Mouse (Mus musculus): ENCODE measurements at regions not wholly inside any gene's neighbourhood (a gene's known extent, or its start where the extent isn't known, plus 50 kb on each side); places are given as distances from the start of the nearest gene placed in this dataset.

DNA sequence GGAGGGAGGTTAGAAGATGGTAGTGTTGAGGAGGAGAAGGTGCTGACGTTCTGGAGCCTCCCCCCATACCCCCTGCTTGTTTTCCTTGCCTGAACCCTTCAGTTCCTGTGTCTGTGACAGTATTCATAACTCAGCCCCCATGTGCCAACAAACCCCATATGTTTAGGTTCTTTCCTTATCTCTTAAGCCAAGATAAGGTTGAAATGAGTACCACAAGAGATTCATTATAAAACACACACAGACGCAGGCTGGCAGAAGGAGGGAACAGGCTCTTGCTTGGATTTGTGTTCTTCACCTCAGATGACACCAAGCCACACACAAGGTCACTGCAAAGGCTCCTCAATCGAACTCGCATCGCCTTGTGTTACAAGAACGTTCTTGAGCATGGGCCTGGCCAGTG lies 162.9 kb upstream of the Arid2 start:
- DNase-seq (ENCODE audit: low spot score in 2 of 2): no peak

DNA sequence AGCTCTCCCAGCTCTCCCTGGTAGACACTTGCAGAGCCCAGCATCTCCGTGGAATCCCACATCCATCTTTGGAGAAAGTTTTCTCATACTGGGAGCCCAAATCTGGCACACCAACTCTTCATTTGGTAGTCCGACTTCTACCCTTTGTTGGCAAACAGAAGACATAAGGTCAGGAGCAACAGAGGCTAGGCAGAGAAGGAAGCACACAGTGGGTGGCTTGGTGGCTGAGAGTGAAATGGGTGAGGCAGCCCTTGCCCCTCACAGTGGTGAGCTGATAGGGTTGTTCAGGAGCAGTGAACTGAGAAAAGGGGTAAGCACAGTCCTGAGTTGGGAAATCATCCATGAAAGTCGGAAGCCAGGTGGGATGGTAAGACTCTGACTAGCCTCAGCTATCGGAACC lies 157.6 kb upstream of the Arid2 start:
- no peak for DNase-seq (ENCODE audit: low spot score in 2 of 2)

DNA sequence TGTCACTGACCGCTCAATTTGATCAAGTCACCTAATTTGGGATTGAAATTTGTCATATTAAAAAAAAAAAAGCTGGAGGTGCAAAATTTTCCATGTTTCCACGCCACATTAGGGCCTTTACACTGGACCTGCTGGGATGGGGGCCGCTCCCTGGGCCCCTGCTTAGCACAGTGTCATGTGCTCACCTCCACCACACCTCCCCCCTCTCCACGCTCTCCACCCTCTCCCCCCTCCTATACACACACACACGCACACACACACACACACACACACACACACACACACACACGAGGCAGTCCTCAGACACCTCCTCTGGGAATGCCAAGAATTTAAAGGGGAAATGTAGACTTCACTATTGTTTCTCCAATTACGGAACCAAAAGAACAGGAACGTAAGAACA lies 156.8 kb upstream of the Arid2 start:
- no peak for DNase-seq (ENCODE audit: low spot score in 2 of 2)

DNA sequence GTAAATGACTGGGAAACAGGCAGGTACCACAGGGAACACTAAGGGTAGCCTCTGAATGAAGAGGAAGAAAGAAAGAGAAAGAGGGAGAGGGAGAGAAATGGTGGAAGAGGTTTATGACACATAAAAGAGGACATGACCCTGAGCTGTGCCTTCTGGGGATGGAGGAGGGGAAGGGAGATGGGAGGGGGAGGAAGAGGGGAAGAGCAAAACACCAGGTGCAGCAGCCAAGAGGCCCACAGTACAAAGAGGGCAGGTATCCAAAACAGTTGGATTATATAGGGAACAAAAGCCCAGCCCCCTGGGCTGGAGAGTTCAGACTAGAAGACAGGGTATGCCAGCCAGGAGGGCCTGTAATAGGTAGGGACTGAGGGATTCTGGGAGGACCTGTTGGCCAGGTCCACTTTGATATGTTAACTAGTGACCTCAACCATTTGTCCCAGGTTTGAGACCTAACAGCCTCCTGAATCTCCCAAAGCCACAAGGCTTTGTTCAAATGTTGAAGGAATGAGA lies 155.7 kb upstream of the Arid2 start:
- DNase-seq (ENCODE audit: low spot score in 2 of 2): peak; percentile 52 to 59

DNA sequence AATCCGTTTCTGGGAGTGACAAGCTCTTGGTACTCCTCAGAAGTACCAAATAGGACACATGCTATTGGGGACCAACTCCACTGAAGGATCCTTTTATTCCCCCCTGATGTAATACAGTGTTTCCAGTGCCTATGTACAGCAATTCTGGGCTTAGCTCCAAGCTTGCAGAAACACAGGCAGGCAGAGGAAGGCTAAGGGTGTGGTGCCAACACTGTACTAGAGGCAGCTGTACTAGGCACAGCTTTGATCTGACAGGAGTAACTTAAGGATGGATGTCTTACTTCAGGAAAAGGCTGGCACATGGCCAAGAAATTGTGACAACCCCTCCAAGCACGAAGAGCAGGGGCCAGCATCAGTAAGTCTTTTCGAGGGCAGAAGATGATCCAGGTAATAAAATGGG lies 154.7 kb upstream of the Arid2 start:
- DNase-seq (ENCODE audit: low spot score in 2 of 2): peak in 1 of 2 experiments; percentile 13

DNA sequence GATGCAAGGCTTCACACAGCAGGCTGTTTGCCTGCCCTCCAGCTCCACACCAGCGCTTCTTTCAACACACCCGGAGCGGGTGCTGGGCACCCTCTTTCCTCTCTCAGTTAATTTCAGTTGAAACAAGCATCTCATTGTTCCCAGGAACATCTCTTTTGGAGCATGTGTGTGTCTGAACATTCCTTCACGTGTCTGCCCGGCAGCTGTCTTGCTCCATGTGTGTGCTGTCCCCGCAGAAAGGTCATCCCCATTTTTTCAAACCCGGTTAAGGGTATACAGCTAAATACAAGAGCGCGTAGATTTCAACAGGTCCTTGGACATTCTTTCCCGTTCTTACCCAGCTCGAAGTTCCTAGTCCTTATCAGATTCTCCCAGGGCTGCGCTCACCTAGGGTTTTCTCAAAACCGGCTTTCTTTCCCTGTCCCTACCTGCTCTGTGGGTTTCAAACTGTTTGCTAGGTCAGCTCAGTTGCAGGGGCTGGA lies 152.0 kb upstream of the Arid2 start:
- no peak for DNase-seq (ENCODE audit: low spot score in 2 of 2)

DNA sequence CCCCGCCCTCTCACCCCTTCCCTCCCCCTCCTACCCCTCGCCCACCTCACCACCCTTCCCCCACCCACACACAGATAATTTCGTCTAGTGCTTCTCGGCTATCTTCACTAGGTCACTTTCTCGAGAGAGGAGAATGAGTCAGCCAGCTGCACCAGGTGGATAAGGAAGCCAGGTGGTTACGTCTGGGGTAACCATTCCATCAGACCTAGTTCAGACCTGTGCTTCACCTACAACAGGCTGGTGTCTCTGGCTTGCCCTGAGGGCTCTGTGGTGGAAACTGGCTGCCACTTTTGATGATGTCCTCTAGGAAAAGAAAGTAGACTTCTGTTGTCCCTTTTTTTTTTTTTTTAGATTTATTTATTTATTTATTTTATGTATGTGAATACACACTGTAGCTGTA lies 151.5 kb upstream of the Arid2 start:
- no peak for DNase-seq (ENCODE audit: low spot score in 2 of 2)

DNA sequence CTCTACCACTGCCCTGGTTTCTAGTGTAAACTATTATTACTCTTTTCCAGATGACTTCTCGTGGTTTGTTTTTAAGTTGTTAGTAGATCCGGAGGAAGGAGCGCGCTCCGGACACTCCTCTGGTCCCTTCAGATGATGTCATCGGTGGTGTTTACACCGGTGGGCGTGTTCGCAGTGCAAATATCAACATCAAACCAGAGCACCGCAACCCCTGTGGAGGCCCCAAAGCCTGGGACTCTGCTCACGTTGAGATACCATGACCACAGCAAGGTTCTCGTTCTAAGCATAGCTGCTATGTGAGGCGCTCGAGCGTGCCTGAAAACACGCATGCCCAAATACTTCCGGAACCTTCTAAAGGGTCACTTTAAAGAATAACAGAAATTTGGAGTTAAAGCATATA lies 149.8 kb upstream of the Arid2 start:
- no peak for DNase-seq (ENCODE audit: low spot score in 2 of 2)

DNA sequence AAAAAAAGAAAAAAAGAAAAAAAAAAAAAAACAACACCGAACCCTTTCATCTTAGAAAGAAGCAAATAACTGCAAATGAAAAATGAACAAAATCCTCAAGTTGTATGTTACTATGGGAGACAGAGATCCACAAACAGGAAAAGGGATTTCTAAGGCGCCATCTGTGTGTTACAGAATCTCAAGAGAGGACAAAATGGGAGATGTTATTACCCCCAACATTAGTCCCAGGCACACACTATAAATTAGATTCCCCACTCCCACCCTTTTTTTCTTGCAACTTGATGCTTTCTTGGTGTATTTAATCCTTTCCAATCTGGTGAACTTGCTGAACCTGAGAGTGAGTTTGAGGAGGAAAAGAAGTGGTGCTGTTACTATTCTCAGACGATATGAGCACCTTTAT lies 149.4 kb upstream of the Arid2 start:
- no peak for DNase-seq (ENCODE audit: low spot score in 2 of 2)

DNA sequence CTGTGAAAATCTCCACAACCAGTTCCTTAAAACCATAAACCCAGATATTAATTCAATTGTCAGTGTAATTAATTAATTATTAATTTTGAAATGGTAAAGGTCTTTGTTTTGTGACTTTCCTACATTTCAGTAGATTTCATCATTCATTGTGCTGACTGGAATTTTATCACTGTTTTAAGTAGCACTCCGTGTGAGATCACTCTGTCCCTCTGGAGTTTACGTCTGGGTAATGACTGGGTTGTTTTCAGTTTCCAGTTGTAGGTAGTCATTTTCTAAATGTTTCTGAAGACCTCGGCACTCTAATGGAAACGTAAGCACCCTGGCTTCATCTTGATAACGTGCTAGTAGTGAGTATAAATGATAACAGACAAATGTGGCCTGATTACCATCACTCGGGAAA lies 133.8 kb upstream of the Arid2 start:
- no peak for DNase-seq (ENCODE audit: low spot score in 2 of 2)

DNA sequence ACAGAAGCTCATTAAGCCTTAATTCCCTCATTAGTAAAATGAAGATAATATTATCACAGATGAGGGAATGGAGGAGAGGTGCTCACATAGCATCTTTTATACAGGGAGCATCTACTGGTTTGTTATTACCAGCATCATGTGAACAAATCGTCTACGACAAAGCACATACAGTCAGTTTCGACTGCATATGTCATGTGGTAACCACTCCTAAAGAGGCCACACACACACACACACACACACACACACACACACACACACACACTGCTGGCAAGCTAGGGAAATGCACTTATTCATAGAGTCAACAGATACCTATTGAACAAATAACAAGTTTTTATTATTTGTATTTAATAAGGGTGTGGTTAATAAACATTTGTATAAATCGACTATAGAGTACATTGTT lies 129.0 kb upstream of the Arid2 start:
- DNase-seq (ENCODE audit: low spot score in 2 of 2): no peak

DNA sequence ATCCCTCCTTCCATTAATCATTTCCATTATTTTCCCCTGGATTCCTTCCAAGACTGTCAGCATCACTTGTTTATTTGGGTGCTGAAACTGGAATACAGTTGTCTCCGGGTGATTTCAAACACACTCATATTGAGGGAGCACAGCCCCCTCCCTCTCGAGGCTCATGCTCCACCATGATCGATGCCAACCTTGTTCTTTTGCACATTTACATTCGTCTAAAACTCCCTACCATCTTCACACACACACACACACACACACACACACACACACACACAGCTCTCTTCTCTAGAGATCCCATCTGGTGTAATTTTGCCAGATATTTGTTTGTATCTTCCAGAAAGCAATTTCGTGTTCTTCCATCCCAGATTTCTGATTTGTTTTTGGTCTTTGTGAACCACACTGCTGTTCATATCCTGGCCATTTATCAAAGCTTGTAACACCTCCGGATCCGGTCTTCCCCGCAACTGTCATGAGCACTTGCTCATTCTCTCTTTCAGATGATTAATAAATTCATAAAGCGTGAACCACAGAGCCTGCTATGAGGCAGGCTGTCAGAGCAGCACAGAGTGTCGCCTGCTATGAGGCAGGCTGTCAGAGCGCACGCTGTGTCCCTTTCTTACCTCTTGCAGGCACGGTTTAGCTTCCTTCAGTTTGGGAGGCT lies 122.4 kb upstream of the Arid2 start:
- no peak for DNase-seq (ENCODE audit: low spot score in 2 of 2)

DNA sequence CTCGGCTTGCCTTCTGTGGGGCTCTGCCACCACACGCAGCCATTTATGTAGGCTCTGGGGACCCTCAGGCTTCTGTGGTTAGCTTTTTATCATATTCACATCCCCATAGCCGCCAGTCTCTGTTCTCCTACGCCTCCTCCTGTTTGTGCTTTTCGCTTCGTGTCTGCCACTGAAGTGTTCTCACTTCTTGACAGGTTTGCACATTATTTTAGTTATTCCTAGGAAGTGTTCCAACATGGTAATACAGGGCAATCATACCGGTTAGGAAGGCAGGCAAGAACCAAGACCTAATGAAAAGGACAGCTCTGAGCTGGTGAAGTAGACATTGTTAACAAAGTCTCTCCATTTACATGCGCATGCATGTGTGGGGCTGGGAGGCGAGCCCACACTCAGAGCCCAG lies 120.1 kb upstream of the Arid2 start:
- DNase-seq (ENCODE audit: low spot score in 2 of 2): no peak

DNA sequence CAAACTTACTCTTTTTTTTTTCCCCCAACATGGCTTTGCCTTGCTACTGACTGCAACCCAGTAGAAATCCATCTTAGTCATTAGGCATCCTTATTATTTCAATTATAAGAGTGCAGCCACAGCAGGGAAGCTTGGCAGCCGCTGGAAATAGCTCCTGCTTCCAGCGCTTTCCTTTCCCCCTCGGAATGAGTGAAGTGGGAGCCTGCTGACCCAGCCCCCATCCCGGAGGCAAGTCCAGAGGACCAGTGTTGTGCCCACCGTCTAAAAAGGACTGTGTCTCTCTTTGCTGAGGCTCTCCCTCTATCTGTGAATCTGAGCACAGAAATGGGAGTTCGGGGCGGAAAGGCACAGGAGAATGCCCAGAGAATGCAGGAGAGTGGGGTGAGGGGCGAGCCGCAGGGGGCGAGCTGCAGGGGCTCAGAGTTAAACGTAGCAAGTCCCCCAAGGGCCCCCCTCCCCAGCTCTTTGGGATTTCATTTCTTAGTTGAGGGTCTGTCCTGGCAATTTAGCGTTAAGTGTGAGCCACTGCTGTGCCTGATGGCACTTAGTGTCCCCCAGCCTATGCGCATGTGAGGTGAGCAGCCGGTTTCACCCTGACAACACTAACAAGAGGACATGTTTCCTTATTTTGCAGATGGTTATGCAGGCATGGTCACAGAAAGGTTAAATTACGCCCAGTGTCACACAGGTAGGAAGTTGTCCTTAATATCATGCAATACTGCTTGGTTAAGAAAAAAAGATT lies 117.4 kb upstream of the Arid2 start:
- DNase-seq (ENCODE audit: low spot score in 2 of 2): no peak

DNA sequence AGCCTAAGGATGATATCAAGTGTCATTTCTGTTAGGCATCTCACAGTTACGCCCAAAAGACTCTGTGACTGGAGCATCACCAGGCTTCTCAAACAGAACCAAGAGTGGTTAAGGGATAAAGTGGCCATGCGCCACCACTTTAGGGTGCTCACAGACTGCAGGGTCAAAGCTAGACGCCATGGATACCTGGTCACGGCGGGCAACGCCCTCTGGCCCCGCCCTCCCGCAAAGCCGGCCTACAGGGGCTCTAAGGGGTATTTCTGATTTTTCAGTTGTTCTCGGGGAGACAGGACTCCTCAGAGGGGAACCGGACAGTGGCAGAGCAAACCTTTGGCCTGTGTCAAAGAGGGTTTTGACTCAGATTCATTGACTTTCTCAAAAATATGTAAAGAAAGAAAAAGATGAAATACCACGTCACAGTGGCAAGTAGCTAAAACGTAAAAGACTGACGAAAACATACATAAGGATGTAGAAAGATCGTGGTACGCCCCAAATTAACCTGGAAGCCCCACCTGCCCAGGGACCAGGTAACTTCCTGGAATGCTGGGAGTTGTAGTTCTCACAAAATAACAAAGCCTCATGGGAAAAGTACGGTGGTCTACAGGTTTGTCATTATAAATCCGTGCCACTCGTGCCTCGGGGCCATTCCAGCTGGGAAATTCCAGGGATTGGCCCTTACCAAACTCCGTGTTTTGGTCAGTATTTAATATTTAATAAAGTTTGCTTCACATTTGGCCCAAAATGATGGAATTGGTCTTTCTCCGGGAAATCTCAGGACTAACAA lies 116.1 kb upstream of the Arid2 start:
- no peak for DNase-seq (ENCODE audit: low spot score in 2 of 2)

DNA sequence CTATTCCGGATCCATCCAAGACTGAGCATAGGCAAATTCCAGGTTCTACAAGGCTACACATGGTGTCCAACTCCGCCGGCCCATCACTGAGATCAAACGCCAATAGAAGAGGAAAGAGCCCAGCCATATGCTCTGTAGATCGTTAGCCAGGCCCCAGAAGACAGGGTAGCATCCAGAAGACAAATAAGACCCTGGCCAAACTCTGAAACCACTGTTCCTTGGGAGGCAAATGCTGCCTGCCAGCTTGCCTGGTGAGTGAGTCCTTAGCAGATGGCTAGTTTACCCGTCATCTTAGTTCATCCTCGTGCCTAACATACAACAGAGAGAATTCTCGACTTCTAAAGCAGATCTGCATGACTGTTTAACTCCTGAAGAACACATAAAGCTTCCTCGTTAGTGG lies 109.4 kb upstream of the Arid2 start:
- DNase-seq (ENCODE audit: low spot score in 2 of 2): no peak

DNA sequence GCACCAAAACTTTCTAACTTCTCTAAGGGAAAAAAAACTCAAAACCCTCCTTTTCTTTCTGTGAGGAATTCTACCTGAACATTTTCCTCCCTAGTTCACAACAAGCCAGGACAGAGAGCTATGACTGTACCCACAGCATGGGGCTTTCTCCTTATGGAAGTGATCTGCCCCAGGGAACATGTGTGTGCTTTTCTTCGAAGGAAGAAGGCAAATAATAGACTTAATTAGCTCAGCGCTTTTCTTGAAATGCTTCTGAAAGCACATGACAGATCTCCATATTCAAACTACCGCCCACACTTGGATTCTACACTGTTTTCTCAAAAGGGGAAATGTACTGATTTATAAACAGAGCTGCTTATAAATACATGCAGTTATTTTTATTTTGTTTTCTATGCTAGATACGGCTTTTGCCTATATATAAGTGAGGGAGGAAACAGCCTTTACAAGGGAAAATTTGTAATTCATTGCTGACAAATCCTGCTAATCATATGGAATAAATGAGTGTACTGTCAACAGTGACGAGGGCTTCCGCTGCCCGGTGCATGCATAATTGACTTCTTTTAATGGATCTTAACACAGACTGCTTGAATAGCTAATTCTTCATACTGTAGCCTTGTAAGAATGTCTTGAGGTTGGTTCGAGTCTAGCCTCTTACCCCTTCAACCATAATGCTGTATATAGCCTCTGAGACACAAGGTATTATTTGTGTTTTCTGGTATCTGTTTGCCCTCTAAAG lies 108.8 kb upstream of the Arid2 start:
- no peak for DNase-seq (ENCODE audit: low spot score in 2 of 2)

DNA sequence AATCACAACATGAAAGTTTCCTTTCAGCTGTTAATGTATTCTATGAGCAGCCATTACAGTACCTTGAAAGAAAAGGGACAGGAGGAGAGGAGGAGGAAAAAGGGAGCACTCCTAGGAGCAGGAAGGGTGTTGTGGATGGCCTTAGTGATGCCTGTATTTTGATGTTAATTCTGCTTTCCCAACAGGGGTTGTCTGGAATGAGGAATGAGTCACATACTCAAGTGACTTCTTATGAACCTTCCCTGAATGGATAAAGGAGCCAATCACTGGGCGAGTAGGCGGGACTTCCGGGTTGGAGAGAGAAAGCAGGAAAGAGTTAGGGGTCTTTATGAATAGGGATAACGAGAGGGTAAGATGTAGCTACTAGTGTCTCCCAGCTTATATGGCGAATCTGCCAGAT lies 107.8 kb upstream of the Arid2 start:
- no peak for DNase-seq (ENCODE audit: low spot score in 2 of 2)

DNA sequence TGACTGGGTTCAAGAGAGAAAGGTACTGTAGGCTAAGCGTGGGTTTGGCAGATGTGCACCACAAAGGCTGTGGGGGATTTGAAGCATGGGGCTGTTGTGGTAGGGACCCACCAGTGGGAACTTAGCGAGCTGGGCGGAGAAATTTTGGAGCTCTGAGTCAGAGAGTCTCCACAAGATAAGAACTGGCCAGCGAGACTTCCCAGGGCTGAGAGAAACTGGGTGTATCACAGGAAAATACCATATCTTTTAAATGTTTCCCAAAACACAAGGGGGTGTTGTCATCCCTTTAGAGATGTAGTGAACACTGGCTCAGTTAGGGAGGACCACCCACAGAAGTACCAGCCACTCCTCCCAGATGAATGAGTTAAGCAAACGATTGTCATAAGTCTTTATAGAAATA lies 107.3 kb upstream of the Arid2 start:
- no peak for DNase-seq (ENCODE audit: low spot score in 2 of 2)

DNA sequence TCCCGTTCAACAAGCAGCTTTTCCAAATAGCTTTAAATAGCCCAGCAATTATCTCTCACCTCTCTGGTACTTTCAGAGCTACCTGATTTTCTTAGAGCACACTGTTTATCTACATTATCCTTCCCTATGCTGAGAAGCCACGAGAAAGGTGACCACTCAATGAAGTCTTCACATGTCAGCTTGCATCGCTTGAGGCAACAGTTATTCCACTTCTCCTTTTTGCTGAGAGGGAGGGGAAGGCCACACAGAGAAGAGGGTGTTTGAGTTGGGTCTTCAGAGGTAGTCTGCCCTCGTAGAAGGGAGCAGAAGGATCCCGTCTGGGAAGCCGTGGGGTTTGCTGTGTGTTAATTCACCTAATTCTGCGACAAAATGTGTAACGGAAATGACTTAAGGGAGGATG lies 106.3 kb upstream of the Arid2 start:
- no peak for DNase-seq (ENCODE audit: low spot score in 2 of 2)

DNA sequence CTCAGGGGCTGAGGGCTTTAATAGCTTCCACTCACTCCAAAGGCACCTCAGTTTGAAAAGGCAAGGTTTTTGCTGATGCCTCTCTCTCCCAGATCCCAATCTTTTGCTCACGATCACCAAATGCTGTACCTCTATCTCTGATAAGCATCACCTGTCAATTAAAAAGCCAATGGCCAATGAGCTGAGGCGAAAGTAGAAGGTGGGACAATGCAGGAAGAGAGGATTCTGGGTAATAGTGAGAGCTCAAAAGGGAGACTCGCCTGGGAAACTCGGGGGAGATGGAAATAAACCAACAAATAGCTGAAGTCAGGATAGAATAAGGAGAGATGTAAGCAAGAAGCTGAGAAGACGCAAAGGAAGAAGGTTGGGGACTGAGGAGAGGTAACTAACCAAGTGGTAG lies 105.0 kb upstream of the Arid2 start:
- no peak for DNase-seq (ENCODE audit: low spot score in 2 of 2)

DNA sequence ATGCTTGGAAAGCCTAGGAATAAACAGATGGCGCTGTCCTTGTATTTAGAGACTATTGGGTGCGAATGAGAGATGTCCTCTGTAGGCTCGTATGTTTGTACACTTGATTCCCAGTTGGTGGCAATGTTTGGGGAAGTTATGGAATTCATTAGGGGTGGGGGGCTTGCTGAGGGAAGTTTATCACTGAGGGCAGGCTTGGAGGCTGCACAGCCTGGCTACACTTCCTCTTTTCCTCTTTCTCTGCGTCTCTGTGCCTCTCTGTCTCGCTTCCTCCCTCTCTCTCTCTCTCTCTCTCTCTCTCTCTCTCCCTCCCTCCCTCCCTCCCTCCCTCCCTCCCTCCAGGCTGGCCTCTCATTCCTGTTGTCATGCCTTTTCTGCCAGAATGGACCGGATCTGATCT lies 104.2 kb upstream of the Arid2 start:
- DNase-seq (ENCODE audit: low spot score in 2 of 2): no peak

All from thymus, postnatal 10 days (tissue).